Mouse (Mus musculus): ENCODE results near the gene Aqr.

- no peak for TF ChIP-seq CTCF (IDR thresholded peaks at IDR 0.05; ENCODE audit: borderline replicate concordance, extremely low read depth, insufficient read depth, insufficient read length)
- TF ChIP-seq POLR2A (IDR thresholded peaks at IDR 0.05; ENCODE audit: borderline replicate concordance, extremely low read depth, insufficient read depth, insufficient read length, poor library complexity, severe bottlenecking): no peak
These were observed 93.2 kb downstream of the Aqr start for GRCm38 (mm10) chr2:114093577-114093976.

All from brain, embryonic 14.5 days (tissue).